Mouse (Mus musculus): Measurements from ENCODE around the gene Gcsh.

- TF ChIP-seq FLI1 (IDR thresholded peaks at IDR 0.05; ENCODE audit: low read length) (no peak), GATA1 (IDR thresholded peaks at IDR 0.05; ENCODE audit: borderline replicate concordance, low read length) (no peak)
These were observed 17.7 kb downstream of the Gcsh start for GRCm38 (mm10) chr8:116975606-116976005.
